Mouse (Mus musculus) thymus, postnatal 14 days (tissue): ENCODE measurements around the gene Nit2.
"Not testable (repeated sequence)": the region's sequence is repeated elsewhere in the genome, so short reads cannot be mapped to it uniquely, and the experiment has no call there.

Experiments used
- DNase-seq: peaks from one replicate; pipeline ENCODE4 v3.0.0; 2021

The Nit2 gene

DNA sequence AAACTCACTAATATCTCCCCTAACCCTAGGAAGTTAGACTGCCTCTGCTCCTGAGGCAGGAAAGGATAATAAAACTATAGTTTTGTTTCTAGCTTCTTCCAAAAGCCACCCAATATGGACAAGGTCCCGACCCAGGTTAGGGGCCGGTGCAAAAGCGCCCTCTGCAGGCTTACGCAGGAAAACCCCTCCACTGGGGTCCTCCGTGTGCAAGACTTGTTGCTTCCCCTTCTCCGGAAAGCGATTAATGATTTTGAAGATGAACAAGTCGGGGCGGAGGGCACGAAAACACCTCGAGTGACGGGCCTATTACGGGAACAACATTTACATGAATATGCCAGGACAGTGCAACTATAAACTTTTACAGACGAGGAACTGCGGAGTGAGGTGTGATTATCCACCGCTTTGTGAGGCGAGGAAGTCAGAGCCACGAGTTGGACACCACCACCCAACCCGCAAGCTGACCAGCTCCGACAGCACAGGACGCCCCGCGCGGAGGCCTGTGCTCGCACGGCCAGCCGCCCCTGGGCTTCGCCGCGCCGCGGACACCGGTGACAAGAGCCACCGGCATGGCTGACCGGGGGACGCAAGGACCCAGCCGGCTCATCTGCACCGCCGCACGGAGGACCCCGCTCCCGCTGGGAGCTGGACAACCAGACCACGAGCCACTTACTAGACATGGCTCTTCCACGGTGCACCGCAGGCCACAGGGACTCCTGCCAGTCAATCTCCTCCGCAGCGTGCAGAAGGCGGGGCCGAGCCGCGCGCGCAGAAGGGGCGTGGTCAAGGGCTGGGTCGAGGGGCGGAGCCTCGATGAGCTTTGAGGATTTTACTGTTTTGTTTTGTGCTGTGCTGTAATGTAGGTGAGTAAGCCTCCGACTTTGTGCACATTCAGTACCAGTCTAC lies at the start of gene Nit2:
Gene Nit2, minus strand, starts transcription at position 731 of the 903 bp plus-strand sequence.
- peak; percentile 97 for DNase-seq

DNA sequence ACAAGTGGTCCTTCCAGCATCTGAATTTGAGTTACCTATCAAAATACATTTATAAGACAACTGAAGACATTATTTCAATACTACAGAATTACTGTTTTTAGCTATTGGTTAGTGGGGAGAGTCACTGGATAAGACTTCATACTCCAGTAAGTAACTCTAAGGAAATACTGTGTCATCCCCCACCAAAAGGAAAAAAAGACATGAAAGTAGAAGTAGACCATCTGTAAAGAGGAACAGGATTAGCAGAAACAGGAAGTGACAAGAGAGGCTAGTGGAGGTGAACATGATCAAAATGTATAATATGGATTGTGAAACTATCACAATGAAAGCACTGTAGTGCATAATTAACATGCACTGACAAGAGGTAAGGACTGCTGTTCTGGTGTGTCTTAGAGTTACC lies 48.8 kb upstream of the Nit2 start:
- no peak for DNase-seq

DNA sequence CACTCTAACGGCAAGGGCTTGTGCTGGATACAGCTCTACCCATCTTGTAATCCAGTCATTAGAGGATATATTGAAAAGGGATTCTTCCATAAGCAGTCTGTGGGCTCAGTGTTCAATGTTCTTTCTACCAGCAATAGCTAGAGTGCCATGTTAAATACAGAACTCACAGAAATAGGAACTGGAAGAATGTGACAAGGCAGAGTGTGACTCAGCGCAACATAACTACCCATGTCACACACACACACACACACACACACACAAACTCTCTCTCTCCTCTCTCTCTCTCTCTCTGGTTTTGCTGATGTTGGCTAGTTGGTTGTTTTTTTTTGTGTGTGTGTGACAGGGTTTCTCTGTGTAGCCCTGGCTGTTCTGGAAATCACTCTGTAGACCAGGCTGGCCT lies 43.9 kb upstream of the Nit2 start:
- DNase-seq: no peak

DNA sequence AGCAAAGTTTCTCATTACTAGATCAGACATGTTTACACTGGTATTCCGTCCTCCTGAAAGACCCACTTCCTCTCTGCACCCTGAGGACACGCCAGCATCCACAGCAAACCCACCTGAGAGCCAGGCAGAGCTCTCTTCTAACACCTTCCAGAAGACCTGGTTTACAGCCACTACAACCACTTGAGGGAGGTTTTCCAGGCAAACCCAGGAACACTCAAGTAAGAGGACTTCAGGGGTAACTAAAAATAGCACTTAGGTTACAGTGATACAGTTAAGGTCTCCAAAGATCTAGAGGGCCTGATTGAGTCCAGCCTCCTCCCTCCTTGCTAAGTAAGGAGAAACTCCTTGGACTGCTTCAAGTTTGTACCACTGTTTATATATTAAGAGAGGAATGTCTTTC lies 41.2 kb upstream of the Nit2 start:
- no peak for DNase-seq

DNA sequence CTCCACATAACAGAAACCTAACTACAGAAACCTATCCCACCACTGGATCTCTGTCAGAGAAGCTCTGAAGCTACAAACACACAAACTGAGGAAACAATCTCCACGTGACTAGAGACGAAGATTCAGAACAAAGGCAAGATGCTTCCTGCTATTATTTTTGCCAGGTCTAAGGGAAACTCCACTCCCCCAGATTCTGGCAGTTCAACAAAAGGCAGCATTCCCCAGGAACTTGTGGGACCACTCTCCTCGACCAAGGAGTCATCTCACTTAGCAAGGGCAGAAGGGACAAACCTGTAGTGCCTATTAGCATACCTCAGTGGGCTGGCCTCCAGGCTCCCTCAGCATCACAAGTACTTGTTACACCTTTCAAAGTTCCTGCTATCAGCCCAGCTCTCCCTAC lies 30.1 kb upstream of the Nit2 start:
- no peak for DNase-seq

DNA sequence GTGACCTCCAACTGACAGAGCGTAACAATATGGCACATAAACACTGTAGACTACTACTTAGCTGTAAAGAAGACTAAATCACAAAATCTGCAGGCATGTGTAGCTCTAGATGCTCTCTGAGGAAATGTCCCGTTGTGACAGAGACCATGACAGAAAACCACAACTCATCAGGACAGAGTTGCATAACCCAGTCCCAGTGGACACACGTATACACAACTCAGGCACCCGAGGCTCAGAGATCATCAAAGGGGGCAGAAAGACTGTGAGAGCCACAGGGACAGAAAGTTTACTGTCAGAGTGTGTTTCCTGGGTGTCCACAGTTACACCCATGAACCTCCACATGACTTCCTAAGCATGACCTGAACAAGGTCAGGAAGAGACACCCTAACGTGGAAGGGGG lies 29.4 kb upstream of the Nit2 start:
- DNase-seq: no peak

DNA sequence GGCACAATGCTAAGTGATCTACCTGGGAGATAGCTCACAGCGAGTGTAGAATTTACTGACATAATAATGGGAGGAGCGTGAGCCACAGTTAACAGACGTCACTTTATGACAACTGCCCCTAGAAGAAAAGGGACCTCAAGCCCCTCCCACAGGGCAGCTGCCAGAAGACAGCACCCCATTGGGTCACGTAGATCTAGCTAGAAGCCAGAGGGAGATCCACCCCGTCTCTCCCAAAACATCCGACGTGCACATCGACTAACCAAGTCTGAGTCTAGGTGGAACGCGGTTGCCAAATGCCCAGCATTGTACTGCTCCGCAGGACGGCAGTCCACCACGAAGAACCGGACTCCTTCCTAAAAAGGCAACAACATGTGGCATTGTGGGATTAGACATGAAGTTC lies 24.1 kb upstream of the Nit2 start:
- DNase-seq: no peak

DNA sequence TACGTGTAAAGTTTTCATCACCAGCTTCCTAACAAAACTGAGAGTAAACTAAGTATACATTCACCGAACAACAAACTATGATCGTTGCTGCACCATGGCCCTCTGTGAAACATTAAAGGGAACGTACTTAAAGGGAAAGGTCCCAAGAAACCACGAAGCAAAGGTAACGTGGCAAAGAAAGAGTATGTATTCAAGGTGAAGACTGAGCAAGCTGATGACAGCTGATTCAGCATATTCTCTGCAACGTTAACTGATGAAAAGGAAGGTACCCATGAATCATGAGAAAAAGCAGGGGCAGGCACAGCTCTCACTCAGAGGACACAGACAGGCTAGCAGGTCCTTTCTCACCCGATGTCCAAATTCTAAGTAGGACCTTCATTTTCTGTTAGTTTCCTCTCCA lies 23.2 kb upstream of the Nit2 start:
- no peak for DNase-seq

DNA sequence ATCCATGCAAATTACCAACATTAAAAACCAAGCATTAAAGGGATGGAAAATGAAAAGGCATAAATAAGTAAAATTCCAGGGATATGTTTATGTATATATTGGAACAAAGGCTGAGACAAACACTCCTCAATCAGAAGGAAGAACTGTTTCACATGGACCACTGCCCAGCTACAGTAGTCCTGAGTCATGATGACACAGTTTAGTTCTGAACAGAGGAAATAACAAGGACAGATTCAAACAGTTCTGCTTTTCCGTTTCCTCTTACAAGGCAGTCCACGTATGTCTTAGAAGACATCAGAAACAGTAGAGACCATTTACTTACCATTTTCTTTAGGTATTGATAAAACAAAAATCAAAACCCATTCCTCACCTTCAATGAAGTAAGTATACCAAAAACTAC lies 22.4 kb upstream of the Nit2 start:
- no peak for DNase-seq

DNA sequence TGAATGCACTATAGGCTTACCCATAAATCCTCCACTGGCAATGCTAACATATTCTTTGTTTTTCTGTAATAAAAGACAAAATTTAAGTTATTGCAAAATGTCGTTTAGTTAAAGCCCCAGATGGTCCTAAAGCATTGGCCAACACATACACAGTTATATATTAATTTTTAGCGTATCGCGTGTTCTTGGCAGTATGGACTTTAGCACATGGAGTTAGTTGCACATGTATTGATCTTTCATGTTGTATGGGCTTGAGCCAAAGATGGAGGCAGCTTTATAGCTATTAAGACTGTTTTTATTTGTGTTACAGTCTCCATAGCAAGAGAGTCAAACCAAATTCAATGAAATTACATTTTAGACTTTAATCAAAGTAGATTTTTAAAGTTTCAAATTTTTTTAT lies 19.5 kb upstream of the Nit2 start:
- no peak for DNase-seq

DNA sequence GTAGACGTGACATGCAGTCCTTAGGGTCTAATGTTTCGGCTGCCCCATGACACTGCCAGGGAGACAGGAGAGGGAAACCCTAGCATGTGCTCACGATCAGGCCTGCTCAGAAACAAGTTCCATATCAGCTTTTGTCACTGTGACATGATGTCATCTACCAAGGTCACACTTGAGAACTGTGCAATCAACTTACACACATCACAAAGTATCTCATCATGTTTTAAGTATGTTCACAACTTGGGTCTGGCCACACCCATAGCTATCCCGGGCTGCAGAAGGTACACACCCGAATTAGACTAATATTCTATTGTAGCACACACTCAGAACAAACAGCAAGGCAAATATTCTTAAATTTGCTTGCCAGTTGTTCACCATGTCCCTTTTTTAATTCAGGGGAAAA lies 14.9 kb upstream of the Nit2 start:
- DNase-seq: no peak

DNA sequence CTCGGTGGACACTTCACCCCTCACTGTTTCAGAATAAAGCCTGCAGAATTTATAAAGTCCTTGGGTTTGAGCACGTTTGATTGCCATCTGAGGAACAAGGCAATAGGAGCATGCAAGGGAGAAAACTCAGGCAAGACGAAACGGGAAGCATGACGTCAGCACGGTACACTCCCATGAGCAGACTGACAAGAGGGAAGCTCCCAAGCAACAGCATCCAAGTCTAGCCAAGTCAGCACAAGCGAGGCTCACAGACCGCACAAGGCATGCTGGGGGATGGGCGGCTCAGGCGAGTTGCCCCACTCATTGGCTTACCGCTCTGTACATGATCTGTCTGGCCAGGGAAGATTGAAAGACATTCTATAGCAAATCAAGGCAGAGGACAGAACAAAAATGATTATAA lies 14.0 kb upstream of the Nit2 start:
- no peak for DNase-seq

DNA sequence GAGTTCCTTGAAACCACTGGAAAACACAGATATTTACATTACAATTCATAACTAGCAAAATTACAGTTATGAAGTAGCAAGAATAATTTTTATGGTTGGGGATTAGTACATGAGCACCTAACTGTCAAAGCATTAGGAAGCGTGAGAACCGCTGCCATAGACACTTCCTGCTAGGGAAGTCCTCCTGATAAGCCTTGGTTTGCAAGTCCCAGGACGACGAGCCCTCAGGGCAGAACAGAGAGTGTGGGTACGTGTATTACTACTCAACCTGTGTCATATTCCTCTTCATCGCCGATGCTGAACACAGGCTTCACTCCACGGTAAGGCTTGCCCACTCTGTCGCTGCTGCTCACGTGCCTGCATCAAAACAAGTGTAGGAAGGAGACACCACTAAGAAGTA lies 10.5 kb upstream of the Nit2 start:
- DNase-seq: no peak

DNA sequence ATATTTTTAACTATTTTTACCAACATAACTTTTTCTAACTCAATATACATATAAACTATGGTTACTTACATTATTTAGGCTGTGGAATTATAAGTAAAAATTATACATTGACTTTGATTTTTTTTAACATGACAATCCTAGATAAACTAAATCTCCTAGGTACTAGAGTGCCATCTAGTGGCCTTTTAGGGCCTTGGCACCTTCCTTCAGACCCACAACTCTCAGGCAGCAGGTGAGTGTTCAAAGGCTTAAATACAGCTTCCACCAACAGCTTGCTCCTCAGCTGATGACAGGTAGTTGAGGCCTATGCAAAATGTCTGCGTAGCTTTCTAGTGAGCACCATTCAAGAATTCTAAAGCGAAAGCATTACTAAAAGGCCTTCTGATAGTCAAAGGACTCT lies 10.1 kb upstream of the Nit2 start:
- peak; percentile 53 for DNase-seq

DNA sequence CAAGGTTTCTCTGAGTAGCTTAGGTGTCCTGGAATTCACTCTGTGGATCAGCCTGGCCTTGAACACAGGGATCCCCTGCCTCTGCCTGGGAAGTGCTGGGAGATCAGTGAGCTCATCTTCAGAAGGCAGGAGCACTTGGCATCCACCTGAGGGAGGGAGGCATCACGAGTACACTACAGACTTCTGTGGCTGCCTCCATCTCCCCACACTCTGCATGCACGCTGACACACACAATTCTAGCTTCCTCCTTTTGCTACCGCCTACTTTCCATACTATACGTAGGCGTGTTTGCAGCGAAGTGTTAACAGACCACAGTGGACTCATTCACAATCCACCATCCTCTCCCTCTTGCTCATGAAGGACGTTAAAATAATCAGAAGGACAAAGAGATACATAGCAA lies 9.1 kb upstream of the Nit2 start:
- no peak for DNase-seq

DNA sequence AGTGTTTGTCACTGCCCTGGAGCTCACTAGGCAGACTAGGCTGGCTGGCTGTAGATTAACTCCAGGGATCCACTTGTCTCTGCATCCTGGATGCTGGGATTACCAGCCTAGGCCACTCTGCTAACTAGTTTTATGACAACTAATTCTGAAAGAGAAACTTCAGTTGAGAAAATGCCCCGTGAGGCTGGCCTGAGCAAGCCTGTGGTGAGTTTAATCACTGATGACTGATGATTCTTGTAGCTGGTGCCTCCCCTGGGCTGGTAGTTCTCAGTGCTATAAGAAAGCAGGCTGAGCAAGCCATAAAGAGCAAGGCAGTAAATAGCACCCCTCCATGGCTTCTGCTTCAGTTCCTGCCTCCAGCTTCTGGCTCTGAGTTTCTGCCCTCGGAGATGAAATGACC lies 8.6 kb upstream of the Nit2 start:
- DNase-seq: no peak

DNA sequence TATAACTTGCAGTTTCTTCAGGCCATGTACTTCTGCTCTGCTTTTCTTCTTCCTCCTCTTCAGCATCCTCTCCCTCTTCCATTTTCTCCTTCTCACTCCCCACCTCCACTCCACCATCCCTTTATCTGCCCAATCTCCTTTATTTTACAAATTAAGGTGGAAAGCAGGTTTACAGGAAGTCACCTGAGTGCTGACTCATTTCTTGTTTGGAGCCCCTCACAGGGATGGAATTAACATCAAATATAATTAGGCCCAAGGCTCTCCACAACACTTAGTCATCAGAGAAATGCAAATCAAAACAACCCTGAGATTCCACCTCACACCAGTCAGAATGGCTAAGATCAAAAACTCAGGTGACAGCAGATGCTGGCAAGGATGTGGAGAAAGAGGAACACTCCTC lies 7.3 kb upstream of the Nit2 start:
- not testable (repeated sequence) for DNase-seq

DNA sequence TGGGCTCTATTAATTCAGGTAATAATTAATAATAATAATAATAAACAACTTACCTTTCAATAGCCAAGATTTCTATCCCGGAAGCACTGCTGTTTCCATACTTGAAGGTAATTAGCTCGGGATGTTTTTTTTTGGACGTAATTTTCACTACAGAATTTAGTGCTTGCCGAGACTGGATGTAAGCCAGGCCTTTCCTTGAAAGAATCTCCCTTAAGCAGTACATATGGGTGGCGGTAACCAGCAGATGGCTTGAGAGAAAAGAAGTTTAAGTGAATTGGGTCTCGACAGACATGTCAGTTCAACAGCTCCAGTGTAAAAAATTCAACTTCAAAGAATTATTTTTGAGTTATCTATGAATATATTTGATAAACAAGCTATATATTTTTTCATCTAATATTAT lies 4.4 kb upstream of the Nit2 start:
- no peak for DNase-seq

DNA sequence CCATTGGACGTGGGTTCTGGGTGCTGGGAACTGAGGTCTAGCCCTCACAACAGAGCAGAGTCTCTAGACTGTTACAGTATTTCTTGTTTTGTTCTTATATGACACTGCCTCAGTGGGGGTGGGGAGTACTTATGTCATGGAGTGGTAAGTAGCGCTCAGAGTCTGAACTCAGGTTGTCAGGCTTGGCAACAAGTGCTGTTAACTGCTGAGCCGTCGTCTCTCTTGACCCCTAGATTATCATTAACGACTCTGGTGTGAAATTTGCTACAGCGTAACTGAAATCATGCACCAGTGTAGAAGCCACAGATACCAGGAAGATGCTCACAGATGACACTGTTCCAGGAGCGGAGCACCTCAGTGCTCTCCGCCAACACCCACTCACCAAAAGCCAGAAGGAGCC lies 4.0 kb upstream of the Nit2 start:
- no peak for DNase-seq

DNA sequence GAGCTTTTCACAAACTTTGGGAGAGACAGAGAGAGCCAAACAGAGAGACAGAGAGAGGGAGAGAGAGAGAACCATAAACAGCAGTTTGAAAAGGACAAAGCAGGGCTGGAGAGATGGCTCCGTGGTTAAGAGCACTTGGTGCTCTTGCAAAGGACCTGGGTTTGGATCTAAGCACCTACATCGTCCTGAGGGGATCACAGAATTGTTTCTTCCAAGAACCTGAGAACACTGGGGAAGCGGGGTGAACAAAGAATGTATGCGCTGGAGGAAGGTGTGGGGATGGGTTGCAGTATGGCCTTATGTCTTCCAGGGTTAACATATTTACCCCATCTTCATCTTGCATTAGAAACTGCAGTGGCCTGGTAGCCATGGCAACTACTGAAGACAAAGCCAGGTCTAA lies 1.1 kb upstream of the Nit2 start:
- DNase-seq: no peak

DNA sequence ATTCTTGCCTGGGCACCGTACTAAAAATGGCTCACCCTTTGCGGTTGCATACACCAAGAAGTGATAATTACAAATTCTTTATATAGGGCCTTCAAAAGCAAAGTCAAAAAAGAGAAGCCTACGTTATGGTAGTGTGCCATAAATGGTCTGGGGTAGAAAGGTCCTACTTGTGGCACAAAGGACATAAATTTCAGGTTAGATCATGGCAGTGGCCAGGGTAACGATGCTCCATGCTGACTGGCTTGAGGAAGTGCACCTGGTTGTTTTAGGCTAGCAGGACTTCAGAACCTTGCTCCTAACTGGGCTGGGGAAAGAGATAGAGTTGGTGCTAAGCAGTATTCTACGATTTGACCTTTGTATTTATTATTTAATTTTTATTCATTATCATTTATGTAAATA lies 372 bp upstream of the Nit2 start:
- no peak for DNase-seq

DNA sequence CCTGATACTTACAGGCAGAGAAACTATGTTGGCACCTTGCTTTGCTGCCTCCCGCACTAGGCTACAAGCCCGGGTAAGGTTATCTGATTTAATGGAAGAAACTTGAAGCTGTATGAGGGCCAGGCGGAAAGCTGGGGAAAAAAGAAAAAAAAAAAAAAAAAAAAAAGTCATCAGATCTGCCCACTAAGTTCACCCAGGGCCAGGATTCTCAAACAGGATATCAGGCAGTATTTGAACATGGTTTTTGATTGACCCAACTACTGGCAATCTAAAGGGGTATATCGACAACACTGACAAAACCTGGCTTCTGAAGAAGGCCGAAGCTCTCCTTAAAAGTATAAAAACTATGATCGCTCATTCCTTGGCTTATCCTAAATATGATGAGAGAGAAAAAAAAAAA lies 1.1 kb downstream of the Nit2 start:
- DNase-seq: no peak

DNA sequence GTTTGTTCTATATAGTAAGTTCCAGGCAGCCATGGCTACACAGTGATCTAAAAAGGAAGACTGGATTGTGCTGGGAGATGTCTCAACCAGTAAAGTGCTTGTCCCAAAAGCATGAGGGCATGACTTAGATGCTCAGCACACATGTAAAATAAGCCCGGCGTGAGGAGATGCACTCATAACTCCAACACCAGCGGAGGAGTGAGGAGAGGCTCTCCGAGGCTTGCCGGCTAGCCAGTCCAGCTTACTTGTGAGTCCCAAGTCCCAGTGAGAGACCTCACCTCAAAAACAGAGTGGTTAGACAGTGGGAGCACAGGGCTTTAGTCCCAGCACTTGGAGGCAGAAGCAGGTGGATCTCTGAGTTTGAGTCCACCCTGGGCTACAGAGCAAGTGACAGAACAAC lies 2.0 kb downstream of the Nit2 start:
- DNase-seq: no peak

DNA sequence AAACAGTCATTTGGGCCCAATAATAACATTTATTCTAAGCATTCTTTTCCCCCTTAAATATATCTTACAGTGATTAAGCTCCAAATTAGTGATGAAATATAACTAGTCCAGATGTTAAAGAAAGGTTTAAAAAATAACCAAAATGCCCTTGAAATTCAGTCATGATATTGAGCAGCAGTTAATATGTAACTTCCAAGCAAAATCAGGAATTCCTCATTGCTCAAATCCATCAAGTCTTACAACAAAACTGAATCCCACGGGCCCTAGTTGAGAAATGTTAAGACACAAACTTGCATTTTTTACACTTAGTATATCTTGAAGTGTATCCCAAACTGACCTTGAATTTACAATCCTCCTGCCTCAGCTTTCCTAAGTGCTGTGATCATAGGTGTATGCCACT lies 3.4 kb downstream of the Nit2 start:
- DNase-seq: no peak

DNA sequence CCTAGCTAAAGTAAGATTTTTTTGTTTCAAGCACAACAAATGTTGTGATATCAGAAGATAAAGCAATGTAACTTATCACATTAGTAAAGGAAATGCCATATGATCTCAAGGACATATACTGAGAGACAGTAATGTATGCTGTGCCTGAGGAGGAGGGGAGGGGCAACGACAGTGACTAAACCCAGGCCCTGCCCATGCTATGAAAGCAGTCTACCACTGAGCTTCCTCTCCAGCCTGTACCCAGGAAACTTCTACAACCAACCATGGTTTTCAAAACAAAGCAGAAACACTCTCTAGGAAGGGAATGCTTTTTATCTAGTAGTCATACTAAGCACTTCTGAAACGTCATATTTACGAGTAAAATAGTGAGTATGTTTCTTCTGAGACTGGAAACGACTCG lies 4.3 kb downstream of the Nit2 start:
- DNase-seq: no peak
